Mouse (Mus musculus): ENCODE measurements around the gene Tcf7l2.
A peak's percentile ranks its signal among the peaks of the same experiment; 100 is the strongest.

Tcf7l2 gene

GRCm38 (mm10) chr19:55830976-55831559 is 89.4 kb downstream of the Tcf7l2 start:
- no peak for DNase-seq (ENCODE audit: low spot score)

- no peak for DNase-seq (ENCODE audit: low spot score)
Observed at GRCm38 (mm10) chr19:55832122-55832521, 90.5 kb downstream of the Tcf7l2 start.

GRCm38 (mm10) chr19:55833807-55834385 is 92.3 kb downstream of the Tcf7l2 start:
- DNase-seq (ENCODE audit: low spot score), result no peak

- no peak for DNase-seq (ENCODE audit: low spot score)
Observed at GRCm38 (mm10) chr19:55836930-55837687, 95.5 kb downstream of the Tcf7l2 start.

- no peak for DNase-seq (ENCODE audit: low spot score)
Observed at GRCm38 (mm10) chr19:55837924-55838323, 96.3 kb downstream of the Tcf7l2 start.

- no peak for DNase-seq (ENCODE audit: low spot score)
Observed at GRCm38 (mm10) chr19:55838389-55839035, 96.9 kb downstream of the Tcf7l2 start.

- no peak for DNase-seq (ENCODE audit: low spot score)
Observed at GRCm38 (mm10) chr19:55839036-55839555, 97.5 kb downstream of the Tcf7l2 start.

GRCm38 (mm10) chr19:55840499-55841121 is 99.0 kb downstream of the Tcf7l2 start:
- no peak for DNase-seq (ENCODE audit: low spot score)

GRCm38 (mm10) chr19:55842046-55842445 is 100.4 kb downstream of the Tcf7l2 start:
- DNase-seq (ENCODE audit: low spot score), result no peak

- DNase-seq (ENCODE audit: low spot score), result no peak
Observed at GRCm38 (mm10) chr19:55843111-55843887, 101.7 kb downstream of the Tcf7l2 start.

- no peak for DNase-seq (ENCODE audit: low spot score)
Observed at GRCm38 (mm10) chr19:55845702-55846101, 104.1 kb downstream of the Tcf7l2 start.

- no peak for DNase-seq (ENCODE audit: low spot score)
Observed at GRCm38 (mm10) chr19:55846256-55846655, 104.6 kb downstream of the Tcf7l2 start.

GRCm38 (mm10) chr19:55847043-55847442 is 105.4 kb downstream of the Tcf7l2 start:
- DNase-seq (ENCODE audit: low spot score), result no peak

- peak; percentile 56 for DNase-seq (ENCODE audit: low spot score)
Observed at GRCm38 (mm10) chr19:55850402-55851078, 108.9 kb downstream of the Tcf7l2 start.

GRCm38 (mm10) chr19:55851498-55852324 is 110.1 kb downstream of the Tcf7l2 start:
- DNase-seq (ENCODE audit: low spot score), result peak; percentile 26

- DNase-seq (ENCODE audit: low spot score), result no peak
Observed at GRCm38 (mm10) chr19:55854389-55854788, 112.8 kb downstream of the Tcf7l2 start.

- DNase-seq (ENCODE audit: low spot score), result no peak
Observed at GRCm38 (mm10) chr19:55855571-55855970, 114.0 kb downstream of the Tcf7l2 start.

GRCm38 (mm10) chr19:55857328-55857727 is 115.7 kb downstream of the Tcf7l2 start:
- DNase-seq (ENCODE audit: low spot score), result no peak

GRCm38 (mm10) chr19:55860009-55860743 is 118.6 kb downstream of the Tcf7l2 start:
- DNase-seq (ENCODE audit: low spot score), result no peak
